ENCODE assay signal across 18 mouse cellular contexts in the genomic region with DNA sequence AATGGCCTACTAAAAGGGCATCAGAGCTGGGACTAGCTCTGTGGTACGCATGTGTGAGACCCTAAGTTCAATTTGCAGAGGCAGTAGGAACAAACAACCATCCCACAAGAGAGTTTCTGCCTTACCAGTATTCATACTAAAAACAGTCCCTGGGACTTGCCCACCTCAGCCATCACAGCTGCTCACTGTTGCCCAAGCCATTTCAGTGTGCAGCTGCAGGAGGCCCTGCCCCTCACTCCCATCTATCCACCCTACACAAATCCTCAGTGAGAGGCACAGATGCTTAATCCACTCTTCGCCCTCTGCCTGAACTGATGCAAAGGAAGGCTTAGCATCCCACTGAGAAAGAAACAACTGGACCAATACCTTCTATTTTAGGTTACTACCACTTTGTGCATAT.
"Had no signal": no experiment of that assay in that cellular context is flagged by ENCODE, and none has a peak within 500 bp of the region (broad histone marks: within the 10 kb centered on the region; RNA-seq: fewer than 3 reads in every experiment).

No protein-coding gene starts in this region.

- H3K27ac ChIP-seq: liver, embryonic 13.5 days; liver, embryonic 15.5 days; lung, embryonic 15.5 days; macrophage; neural tube, embryonic 12.5 days; stomach, embryonic 15.5 days; stomach, postnatal 0 days had no signal

- ATAC-seq: liver, postnatal 0 days; lung, postnatal 0 days had no signal

- H3K4me1 ChIP-seq: liver, embryonic 13.5 days; liver, embryonic 15.5 days; lung, embryonic 15.5 days; megakaryocyte, embryonic 14.5 days; neural tube, embryonic 12.5 days; stomach, embryonic 15.5 days had no signal

- H3K4me2 ChIP-seq: liver, embryonic 11.5 days; liver, embryonic 13.5 days; liver, embryonic 15.5 days; lung, embryonic 15.5 days; neural tube, embryonic 12.5 days; stomach, embryonic 15.5 days had no signal

- DNase-seq: liver, embryonic 13.5 days; liver, postnatal 0 days; lung, adult 2 months; lung, postnatal 14 days; lung, postnatal 36 days; right cerebral cortex, postnatal 14 days; thymus, adult 2 months; thymus, postnatal 25 days; thymus, postnatal 4 days had no signal

- H3K36me3 ChIP-seq: liver, embryonic 13.5 days; liver, embryonic 15.5 days; lung, embryonic 15.5 days; neural tube, embryonic 12.5 days; stomach, embryonic 15.5 days had no signal

- H3K9ac ChIP-seq: liver, embryonic 13.5 days; liver, embryonic 15.5 days; liver, postnatal 0 days; lung, embryonic 15.5 days; neural tube, embryonic 12.5 days; stomach, embryonic 15.5 days had no signal

- H3K9me3 ChIP-seq: liver, embryonic 13.5 days; liver, embryonic 15.5 days; lung, embryonic 15.5 days; megakaryocyte, embryonic 14.5 days; neural tube, embryonic 12.5 days; stomach, embryonic 15.5 days had no signal

- H3K27me3 ChIP-seq: liver, embryonic 13.5 days; liver, embryonic 15.5 days; lung, embryonic 15.5 days; megakaryocyte, embryonic 14.5 days; neural tube, embryonic 12.5 days; stomach, embryonic 15.5 days had no signal

- H3K4me3 ChIP-seq: liver, embryonic 13.5 days; liver, embryonic 15.5 days; lung, embryonic 15.5 days; megakaryocyte, embryonic 14.5 days; neural tube, embryonic 12.5 days; stomach, embryonic 15.5 days had no signal
